Comparison of ENCODE assay signal across 8 mouse cellular contexts in genomic region chr13:110018941-110019743, GRCm38 (mm10).
DNase-seq lines count a peak whose midpoint lies in the region; ATAC-seq lines count a peak whose summit lies in the region.

No protein-coding gene starts in this region.

- H3K9me3 ChIP-seq in limb, embryonic 10.5 days (replicated peaks), result no peaks in the 10 kb centered on the region
- H3K9me3 ChIP-seq in midbrain, embryonic 15.5 days, result no peaks in the 10 kb centered on the region

- 0 out of 2 replicates have a peak, but pooled peaks have one; percentile 19 for ATAC-seq in common myeloid progenitor, adult 5-6 weeks (replicated peaks; ENCODE audit: low read depth, poor library complexity, severe bottlenecking)
- peak; percentile 81 for ATAC-seq in midbrain, embryonic 15.5 days (replicated peaks)

- H3K4me2 ChIP-seq in midbrain, embryonic 15.5 days, result peak overlapping the region; percentile 90

- intact Hi-C loops in heart, postnatal 10 days (cut with DNase I), result loop anchor here (1.0 to 5.0 kb wide), 2 partner anchors 97 to 242 kb away; no protein-coding TSS in a partner anchor

- peaks cover 16% of the 10 kb centered on the region for H3K27me3 ChIP-seq in limb, embryonic 10.5 days (ENCODE audit: low read depth, poor library complexity, severe bottlenecking)
- H3K27me3 ChIP-seq in midbrain, embryonic 15.5 days (replicated peaks), result no peaks in the 10 kb centered on the region

- peak overlapping the region; percentile 2; the same call in 1 of the 2 replicates for H3K27ac ChIP-seq in limb, embryonic 10.5 days
- H3K27ac ChIP-seq in midbrain, embryonic 15.5 days, result peak overlapping the region; percentile 88

- under 1% methylated on average over 20 of the region's 20 CpGs for WGBS in limb, embryonic 10.5 days
- WGBS in midbrain, embryonic 15.5 days, result 2% methylated on average over 20 of the region's 20 CpGs

- peak overlapping the region; percentile 48 for H3K4me3 ChIP-seq in limb, embryonic 10.5 days
- peak overlapping the region; percentile 43 for H3K4me3 ChIP-seq in midbrain, embryonic 15.5 days

- H3K36me3 ChIP-seq in limb, embryonic 10.5 days, result no peaks in the 10 kb centered on the region
- no peaks in the 10 kb centered on the region for H3K36me3 ChIP-seq in midbrain, embryonic 15.5 days (replicated peaks)

- peaks cover 30% of the 10 kb centered on the region for H3K4me1 ChIP-seq in limb, embryonic 10.5 days
- peaks cover 18% of the 10 kb centered on the region for H3K4me1 ChIP-seq in midbrain, embryonic 15.5 days

- H3K9ac ChIP-seq in midbrain, embryonic 15.5 days, result peak overlapping the region; percentile 58

- DNase-seq in thymus, postnatal 14 days, result peak; percentile 10
- DNase-seq in thymus, postnatal 10 days (ENCODE audit: low spot score in 2 of 2), result no peak
- DNase-seq in heart, postnatal 10 days, result peak; percentile 25 to 35
- no peak for DNase-seq in limb, embryonic 10.5 days (ENCODE audit: low spot score)
- no peak for DNase-seq in yolk sac, embryonic 10.5 days (ENCODE audit: low spot score)
- no peak for DNase-seq in frontal cortex, postnatal 25 days (ENCODE audit: low spot score in 2 of 2)

Comparison
In these comparisons a context has a peak if more than half of its experiments do, and no peak if none do; other contexts are left out.
1. DNase-seq: peak in thymus, postnatal 14 days (single experiment) and heart, postnatal 10 days (2 of 2); none in thymus, postnatal 10 days (0 of 2), limb, embryonic 10.5 days (single experiment), yolk sac, embryonic 10.5 days (single experiment) and frontal cortex, postnatal 25 days (0 of 2).